Mouse (Mus musculus): ENCODE results near the gene Focad. TPM values are rescaled to one million over a fixed set of nuclear protein-coding genes. Genes with fewer than 3 reads are reported as not detected.

Gene Focad
- total RNA-seq, 2 experiments from 2014 or later, result 46.9 to 50.3 TPM

- no peak for DNase-seq (ENCODE audit: low spot score in 2 of 2)
Measured at GRCm38 (mm10) chr4:88300832-88301621, 206.6 kb downstream of the Focad start.

GRCm38 (mm10) chr4:88302291-88302690 is 207.9 kb downstream of the Focad start:
- peak in 1 of 2 experiments; percentile 12 for DNase-seq (ENCODE audit: low spot score in 2 of 2)

GRCm38 (mm10) chr4:88307691-88308090 is 213.3 kb downstream of the Focad start:
- no peak for DNase-seq (ENCODE audit: low spot score in 2 of 2)

GRCm38 (mm10) chr4:88308342-88309116 is 214.1 kb downstream of the Focad start:
- peak in 1 of 2 experiments; percentile 16 for DNase-seq (ENCODE audit: low spot score in 2 of 2)

GRCm38 (mm10) chr4:88309676-88310075 is 215.2 kb downstream of the Focad start:
- DNase-seq (ENCODE audit: low spot score in 2 of 2), result peak in 1 of 2 experiments; percentile 12

- no peak for DNase-seq (ENCODE audit: low spot score in 2 of 2)
Measured at GRCm38 (mm10) chr4:88314898-88315297, 220.5 kb downstream of the Focad start.

GRCm38 (mm10) chr4:88320067-88320466 is 225.6 kb downstream of the Focad start:
- no peak for DNase-seq (ENCODE audit: low spot score in 2 of 2)

- DNase-seq (ENCODE audit: low spot score in 2 of 2), result no peak
Measured at GRCm38 (mm10) chr4:88325392-88325791, 231.0 kb downstream of the Focad start.

- DNase-seq (ENCODE audit: low spot score in 2 of 2), result no peak
Measured at GRCm38 (mm10) chr4:88334533-88334932, 240.1 kb downstream of the Focad start.

- DNase-seq (ENCODE audit: low spot score in 2 of 2), result no peak
Measured at GRCm38 (mm10) chr4:88336753-88337152, 242.3 kb downstream of the Focad start.

- no peak for DNase-seq (ENCODE audit: low spot score in 2 of 2)
Measured at GRCm38 (mm10) chr4:88337365-88337764, 242.9 kb downstream of the Focad start.

GRCm38 (mm10) chr4:88338130-88338529 is 243.7 kb downstream of the Focad start:
- no peak for DNase-seq (ENCODE audit: low spot score in 2 of 2)

- DNase-seq (ENCODE audit: low spot score in 2 of 2), result peak; percentile 25 to 32
Measured at GRCm38 (mm10) chr4:88344468-88344867, 250.0 kb downstream of the Focad start.

- DNase-seq (ENCODE audit: low spot score in 2 of 2), result no peak
Measured at GRCm38 (mm10) chr4:88345065-88345464, 250.6 kb downstream of the Focad start.

GRCm38 (mm10) chr4:88345938-88346337 is 251.5 kb downstream of the Focad start:
- DNase-seq (ENCODE audit: low spot score in 2 of 2), result peak in 1 of 2 experiments; percentile 34

- DNase-seq (ENCODE audit: low spot score in 2 of 2), result peak; percentile 60 to 66
Measured at GRCm38 (mm10) chr4:88350910-88351309, 256.5 kb downstream of the Focad start.

GRCm38 (mm10) chr4:88356652-88357051 is 262.2 kb downstream of the Focad start:
- peak; percentile 29 to 31 for DNase-seq (ENCODE audit: low spot score in 2 of 2)

- DNase-seq (ENCODE audit: low spot score in 2 of 2), result no peak
Measured at GRCm38 (mm10) chr4:88357431-88357830, 263.0 kb downstream of the Focad start.

- DNase-seq (ENCODE audit: low spot score in 2 of 2), result no peak
Measured at GRCm38 (mm10) chr4:88369951-88370350, 275.5 kb downstream of the Focad start.

GRCm38 (mm10) chr4:88370819-88371218 is 276.4 kb downstream of the Focad start:
- DNase-seq (ENCODE audit: low spot score in 2 of 2), result peak in 1 of 2 experiments; percentile 5

GRCm38 (mm10) chr4:88372293-88373224 is 278.1 kb downstream of the Focad start:
- no peak for DNase-seq (ENCODE audit: low spot score in 2 of 2)

Data from left cerebral cortex, adult 18-20 months (tissue).